Mouse (Mus musculus) retina, adult 2 months (tissue): ENCODE results near the gene Chmp2a.
"Not testable (repeated sequence)": the region's sequence is repeated elsewhere in the genome, so short reads cannot be mapped to it uniquely, and the experiment has no call there.

Experiments used
- DNase-seq: peaks from one replicate; pipeline ENCODE4 v3.0.0-alpha.2; 2012; ENCODE audit warnings: low read depth, low spot score

Chmp2a gene

DNA sequence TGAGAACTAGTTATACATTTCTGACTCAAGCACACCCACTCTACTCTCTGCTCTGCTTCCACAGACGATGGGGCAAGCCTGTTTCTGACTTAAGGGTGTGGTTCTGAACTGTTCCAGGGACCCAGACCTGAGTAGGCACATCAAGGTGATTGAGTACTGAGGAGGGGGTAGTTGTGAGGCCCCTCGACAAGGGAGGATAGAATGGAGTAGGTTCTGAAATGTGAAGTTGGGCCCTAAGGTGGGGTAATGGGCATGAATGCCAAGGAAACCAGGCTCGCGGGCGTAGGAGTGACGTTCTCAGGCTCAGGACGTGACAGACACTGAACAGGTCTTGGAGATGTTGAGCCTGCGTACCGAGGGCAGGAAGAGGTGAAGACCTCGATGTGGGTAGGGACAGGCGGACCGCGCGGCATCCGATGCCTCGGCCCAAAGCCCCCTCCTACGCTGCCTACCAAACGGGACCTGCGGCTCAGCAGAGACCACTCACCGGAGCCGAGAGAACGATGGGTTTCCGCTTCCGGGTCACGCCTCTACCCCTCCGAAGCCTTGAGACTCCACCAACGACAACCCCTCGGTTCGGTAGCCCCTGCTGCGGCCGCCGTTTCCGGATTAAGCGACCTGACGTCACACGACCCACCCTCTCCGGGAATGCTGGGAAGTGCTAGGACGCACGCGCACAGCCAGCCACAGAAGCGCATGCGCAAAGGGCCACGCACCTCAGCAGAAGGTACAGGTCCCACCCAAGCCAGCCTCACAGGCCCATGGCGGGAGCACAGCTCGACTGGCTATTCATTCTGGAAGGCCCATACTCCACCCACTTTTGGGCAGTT, at the start of gene Chmp2a:
TSS of gene Chmp2a (minus strand) at position 660 of the 830 bp plus-strand sequence.
- DNase-seq, result peak; percentile 92

DNA sequence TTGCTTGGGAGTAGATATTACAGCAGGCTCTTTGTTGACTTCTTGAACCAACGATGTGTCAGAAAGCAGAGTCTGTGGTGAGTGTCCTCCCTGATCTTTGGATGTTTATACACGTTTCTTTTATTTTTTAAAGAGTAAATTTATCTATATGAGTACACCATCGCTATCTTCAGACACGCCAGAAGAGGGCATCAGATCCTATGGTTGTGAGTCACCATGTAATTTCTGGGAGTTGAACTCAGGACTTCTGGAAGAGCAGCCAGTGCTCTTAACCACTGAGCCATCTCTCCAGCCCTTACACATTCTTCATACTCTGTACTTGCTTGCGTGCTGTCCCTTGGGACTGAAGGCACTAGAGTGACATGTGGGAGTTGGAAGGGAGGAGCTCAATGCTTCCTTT, 37.7 kb upstream of the Chmp2a start:
- no peak for DNase-seq

DNA sequence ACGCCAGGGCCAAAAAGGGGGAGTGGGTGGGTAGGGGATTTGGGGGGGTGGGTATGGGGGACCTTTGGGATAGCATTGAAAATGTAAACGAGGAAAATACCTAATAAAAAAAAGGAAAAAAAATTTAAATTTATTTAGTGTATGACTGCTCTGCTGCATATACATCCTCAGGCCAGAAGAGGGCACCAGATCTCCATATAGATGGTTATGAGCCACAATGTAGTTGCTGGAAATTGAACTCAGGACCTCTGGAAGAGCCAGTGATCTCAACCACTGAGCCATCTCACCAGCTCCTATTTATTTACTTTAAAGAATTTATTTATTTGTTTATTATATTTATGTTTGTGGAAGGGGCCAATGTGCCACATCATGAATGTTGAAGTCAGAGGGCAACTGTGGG, 28.8 kb upstream of the Chmp2a start:
- DNase-seq, result not testable (repeated sequence)

DNA sequence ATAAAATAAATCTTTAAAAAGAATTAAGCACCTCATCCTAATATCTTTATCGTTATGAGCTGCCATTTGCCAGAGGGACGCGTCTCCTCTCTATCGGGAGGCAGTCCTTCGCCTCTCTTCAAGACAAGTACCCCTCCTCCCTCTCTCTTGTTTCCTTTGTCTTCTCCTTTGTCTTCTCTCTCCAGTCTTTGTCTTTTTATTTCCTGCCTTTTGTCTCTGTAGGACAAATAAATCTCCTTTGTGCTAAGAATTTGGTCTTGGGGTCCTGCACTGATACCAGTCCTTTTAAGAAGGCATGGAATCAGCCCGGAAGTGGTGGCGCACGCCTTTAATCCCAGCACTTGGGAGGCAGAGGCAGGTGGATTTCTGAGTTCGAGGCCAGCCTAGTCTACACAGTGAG, 24.9 kb upstream of the Chmp2a start:
- no peak for DNase-seq

DNA sequence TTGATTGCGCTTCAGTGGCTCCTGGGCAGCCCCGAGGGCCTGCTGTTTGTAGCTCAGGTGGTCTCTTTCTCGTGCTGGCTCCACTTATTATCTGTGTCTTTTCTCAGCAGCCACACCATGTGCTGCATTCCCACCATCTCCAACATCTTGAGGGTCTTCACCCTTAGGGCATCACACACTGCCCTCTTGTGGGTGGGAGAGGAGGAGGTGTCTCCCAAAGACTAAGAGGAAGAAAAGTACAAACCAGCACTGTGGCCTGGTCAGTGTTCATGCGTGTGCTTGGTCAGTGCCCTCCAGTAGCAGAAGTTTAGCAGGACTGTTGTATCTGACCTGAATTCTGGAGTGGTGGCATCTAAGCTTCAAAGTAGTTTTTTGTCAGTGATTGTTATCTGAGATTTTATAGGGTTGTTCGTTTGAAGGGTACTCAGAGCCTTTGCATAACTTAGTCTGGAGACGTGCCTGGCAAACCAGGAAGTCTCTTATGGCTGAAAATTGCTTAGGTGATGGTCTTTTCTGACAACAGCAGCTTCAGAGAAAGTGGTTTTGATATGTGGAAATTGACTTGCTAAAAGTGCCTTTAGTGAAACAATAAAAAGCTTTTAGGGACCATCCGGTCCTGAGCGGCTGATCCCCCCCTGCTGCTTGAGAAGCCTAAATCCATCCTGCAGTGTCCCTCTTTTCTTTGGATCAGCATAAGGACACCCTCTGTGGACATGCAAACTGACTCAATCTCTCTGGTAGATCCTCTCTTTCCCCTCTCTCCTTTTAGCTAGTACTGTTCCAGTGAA, 22.5 kb upstream of the Chmp2a start:
- DNase-seq, result no peak

DNA sequence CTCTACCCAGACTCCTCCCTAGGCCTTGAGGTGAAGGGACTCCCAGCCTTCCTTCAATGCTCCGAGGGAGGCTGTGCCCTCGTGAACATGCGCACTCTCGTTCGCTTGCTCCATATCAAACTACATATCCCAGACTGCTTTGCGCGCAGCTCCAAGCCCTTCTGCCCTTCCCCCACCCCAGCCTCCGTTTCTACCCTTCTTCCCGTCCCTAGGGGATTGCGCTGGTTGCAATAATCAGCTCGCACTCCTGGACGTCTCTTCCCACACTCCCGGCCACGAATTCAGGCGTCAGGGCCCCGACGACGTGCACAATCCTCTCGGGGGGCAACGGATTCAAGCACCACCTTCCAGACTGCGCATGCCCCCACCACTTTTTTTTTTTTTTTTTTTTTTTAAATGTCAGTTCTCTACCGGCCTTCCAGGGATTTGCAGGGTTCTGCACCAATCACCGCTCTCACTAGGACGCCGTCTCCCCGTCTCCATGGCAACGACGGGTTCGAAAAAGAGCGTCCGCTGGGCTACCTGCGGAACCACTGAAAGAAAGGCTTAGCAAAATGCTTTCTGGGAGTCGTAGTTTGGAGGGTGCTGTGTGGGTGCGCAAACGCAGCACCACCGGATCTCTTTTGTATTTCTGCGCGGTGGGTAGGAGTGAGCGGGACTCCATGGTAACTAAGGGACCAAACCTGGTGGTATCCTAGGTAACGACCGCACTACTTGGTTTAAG, 19.8 kb upstream of the Chmp2a start, which contains the start of gene Mzf1:
TSS of gene Mzf1 (minus strand) at position 478 of the 724 bp plus-strand sequence.
- peak; percentile 90 for DNase-seq

DNA sequence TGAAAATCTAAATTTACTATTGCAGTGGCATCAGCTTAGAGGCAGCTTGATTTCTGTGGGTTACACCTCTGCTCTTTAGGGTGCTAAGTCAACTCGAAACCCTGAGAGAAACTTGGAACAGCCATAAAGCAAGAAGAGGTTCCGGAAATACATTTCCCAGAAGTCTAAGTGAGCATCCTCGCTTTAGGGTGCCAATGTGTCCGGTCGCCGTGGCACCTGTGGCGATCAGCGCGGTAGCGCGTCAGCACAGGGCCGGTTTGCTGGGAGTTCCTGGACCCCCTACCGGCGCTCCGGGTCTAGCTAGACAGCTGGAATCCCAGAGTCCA, 19.3 kb upstream of the Chmp2a start:
- DNase-seq, result no peak

DNA sequence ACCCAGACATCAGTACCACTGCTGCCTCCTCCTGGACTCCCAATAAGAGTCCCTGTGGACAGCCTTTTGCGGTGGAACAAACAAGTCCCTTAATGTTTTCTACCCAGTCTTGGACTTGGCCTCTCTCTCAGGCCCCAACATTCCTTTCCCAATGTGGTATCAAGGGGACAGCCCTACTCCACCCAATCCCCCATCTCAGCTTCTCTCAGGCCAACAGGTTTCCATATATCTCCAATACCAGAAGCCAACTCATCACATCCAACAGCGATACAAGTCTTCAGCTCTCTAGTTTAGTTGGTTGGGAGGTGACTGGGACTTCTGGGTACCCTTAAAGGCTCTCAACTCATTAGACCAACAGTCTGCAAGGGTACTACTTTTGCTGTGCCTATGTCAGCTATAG, 18.9 kb upstream of the Chmp2a start:
- DNase-seq, result no peak

DNA sequence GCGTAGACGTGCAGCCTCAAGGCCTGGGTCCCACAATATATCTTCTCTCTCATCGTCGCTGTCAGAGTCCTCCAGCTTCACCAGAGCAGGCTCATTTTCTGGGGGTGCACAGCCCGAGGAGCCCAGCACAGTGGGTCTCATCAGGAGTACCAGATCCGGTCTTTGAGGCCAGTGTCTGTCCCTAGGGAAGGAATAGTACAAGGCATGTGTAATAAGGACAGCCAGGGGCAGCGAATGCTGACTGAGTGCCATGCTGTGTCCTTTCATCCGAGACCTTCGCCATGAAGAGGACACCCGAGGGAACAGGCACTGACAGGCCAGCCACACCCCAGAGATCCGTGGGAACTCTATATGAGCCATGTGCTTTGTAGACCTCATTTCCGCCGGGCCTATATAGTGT, 18.4 kb upstream of the Chmp2a start:
- no peak for DNase-seq

DNA sequence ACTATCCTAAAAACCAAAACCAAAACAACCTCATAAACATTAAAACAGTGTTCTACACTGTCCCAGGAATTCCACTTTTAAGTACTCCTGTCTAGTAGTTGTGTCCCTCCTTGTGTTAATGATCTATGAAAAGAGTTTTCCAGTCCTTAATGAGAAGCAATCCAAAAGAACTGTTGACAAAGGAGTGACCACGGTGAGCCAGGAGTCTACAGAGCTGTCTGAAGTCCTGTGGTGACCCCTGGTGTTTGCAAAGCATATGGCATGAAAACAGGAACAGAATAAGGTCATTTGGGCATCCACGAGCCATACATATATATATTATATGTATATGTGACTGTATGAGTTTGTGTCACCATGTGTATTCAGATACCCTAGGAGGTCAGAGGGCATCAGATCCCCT, 11.5 kb upstream of the Chmp2a start:
- DNase-seq, result no peak

DNA sequence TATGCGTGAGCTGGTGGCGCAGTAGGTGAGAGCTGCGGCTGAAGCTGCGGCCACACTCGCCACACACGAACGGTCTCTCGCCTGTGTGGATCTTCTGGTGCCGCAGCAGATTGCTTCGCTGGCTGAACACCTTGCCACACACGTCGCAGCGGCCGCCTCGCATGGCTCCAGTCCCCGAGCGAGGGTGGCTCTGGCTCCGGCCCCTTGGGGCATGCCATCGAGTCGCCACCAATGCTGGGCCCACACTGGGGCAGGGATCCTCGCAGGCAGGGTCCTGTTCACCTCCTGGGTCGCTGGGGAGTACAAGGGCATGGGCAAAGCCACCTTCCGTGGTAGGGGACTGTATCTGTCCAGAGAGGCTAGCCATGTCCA, 9.6 kb upstream of the Chmp2a start:
- no peak for DNase-seq

DNA sequence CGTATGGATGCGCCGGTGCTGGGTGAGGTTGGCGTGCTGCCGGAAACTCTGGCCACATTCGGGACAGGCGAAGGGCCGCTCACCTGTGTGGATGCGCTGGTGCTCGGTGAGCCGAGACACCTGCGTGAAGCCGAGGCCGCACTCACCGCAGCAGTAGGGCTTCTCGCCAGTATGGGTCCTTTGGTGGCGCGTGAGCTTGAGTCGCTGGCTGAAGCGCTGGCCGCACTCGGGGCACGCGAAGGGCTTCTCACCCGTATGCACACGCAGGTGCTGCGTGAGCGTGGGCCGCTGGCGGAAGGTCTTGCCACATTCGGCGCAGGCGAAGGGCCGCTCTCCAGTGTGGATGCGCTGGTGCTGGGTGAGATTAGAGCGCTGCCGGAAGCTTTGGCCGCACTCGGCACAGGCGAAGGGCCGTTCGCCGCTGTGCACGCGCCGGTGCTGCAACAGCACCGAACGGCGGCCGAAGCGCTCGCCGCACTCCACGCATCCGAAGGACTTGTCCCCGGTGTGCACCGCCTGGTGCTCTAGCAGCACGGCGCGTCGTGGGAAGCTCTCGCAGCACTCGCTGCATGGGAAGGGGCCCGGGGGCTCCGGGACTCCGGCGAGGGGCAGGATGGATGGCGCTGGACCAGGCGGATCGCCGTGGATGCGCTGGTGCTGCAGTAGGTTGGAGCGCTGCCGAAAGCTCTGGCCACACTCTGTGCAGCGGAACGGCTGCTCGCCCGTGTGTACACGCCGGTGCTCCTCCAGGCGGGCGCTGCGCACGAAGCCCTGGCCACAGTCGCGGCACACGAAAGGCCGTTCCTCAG, 9.0 kb upstream of the Chmp2a start:
- DNase-seq, result no peak

DNA sequence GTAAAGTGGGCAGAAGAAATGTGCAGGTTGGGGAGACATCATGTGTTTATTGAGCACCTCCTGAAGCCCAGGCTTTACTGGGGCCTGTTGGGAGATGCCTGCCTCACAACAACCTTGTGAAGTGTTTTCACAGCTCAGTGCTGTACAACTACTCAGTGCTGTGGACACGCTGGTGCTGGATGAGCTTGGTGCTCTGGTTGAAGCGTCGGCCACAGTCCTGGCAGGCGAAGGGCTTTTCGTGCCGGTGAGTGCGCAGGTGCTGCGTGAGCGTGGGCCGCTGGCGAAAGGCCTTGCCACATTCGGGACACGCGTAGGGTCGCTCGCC, 8.5 kb upstream of the Chmp2a start:
- DNase-seq, result no peak

DNA sequence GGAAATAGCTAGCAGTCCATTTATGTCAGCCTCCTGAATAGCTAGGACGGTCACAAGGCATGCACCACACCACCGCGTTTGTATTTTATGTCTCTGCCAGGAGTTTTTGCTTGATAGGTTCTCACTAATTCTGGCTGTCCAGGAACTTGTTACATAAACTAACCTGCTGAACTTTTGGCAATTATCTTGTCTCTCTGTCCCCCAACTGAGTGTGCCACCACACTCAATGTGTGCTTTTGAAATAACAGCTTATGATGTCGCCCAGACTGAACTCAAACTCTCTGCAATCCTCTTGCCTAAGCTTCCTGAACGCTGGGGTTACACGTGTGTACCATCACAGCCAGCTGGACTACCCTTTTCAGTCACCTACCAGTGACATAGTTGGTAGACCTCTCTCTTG, 7.9 kb upstream of the Chmp2a start:
- DNase-seq, result no peak

DNA sequence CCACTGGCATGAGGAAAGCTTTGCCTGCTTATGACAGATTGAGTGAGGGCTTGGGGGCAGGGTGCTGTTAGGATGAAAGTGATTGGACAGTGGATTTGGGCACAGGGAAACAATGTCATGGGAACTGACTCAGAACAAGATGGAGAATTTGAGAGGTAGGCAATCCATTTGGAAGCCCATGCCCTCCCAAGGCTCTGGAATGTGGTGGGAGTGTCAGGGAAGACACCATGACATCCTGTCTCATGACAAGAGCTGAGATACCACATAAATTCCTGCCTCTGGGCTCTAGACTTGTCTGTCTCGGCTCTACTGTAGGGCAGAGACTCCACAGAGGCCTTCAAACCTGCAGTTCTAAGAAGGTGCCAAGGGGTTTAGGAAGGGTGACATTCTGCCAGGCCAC, 6.6 kb upstream of the Chmp2a start:
- DNase-seq, result no peak

DNA sequence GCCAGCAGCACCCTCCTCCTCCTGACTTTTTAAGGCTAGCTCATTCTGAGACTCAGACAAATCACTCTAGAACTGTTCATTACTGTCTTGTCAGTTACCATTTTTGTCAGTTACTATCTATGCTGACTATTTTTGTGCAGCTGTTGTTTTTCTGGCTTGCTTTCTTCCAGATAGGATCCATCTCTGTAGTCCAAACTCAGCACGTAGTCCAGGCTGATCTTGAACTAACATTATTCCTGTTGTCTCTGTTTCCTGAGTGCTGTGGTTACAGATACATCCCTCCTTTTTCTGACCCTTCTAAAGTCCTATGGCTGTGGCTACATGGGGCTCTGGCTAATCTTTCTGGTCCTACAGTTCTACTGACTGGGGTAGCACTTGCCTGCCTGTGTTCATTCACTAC, 4.6 kb upstream of the Chmp2a start:
- DNase-seq, result no peak

DNA sequence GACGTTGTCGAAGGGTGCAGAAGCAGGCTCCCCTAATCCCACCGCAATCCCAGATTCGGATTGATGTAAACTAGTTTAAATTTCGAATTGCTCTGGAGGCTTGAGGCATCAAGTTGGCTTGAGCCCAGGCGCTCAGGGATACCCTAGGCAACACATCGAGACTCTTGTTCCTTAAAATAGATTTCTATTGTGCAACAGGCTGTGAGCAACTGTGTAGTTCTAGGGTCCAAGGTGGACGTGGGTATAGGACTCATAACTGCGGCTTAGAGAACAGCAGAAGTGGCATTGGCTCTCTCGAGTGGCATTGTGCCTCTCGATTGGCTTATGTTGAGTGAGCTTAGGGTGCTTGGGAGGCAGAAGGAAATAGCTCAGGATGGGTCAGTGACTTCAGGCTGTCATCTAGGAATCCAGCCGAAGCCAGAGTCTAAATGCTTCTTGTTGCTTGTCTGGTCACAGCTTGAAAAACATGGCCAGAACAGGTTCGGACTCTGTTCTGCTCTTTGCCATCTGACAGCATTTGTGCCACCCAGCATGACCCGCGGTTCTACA, 4.1 kb upstream of the Chmp2a start:
- no peak for DNase-seq

DNA sequence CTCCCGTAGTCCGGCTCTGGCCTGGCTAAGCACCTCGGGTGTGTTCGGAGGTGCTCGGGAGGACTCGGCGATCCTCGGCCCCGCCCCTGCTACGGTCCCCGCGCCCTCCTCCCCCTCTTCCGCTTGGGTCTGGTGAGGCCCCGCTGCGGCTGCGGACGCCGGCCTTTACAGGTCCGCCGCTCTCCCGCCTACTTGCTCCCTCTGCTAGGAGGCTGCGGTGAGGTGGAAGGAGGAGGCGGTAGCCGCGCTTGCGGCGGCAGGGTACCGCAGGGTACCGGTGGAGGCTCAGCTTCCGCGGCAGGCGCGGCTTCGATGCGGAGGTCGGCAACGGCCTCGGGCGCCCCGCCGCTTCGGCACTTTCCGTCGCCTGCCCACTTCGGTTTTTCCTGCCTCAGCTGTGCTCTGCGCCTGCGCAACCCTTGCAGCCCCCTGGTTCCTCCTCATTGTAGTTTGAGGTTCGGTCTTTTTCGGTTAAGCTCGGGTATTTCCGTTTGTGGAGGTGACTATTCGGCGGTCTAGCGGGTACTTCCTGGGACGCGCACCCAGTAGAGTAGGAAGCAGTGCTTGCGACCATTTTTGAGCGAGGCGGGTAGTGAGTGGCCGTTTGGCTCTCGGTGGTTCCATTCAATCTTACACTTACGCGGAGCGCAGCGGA, 3.4 kb upstream of the Chmp2a start, which contains the start of gene Ube2m:
TSS of gene Ube2m (minus strand) at position 375 of the 655 bp plus-strand sequence.
- peak; percentile 86 for DNase-seq

DNA sequence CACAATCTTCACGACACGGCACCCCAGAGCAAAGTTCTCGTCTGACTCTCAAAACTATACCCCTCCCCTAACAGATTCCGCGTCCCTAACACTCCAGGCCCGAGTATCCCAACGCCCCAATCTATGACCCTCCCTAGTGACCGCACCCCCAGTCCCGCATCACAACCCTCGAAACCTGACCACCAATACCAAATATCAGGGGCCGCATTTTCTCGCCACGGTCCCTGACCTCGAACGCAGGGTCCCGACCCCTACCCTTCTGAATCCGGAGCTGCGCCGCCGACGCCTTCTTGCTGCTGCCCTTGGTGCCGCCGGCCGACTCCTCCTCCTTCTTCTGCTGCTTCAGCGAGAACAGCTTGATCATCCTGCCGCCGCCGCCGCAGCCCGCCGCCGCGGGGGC, 2.8 kb upstream of the Chmp2a start:
- DNase-seq, result no peak

DNA sequence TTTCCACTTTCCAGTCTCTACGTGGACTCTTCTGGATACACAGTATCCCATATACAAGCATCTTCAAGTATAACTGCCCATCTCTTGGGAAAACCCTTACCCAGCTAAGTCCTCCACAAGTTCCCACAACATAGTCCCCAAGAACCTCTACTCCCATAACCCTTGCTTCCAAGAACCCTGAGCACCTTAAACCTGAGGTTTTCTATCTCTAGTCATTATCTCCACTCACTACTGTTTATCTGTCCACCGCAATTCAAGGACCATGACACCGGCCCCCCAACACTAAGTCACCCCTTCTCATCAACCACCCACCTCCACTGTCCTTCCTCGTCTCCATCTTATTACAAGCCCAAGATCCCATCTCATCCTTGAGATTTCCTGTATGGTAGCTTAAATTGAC, 2.2 kb upstream of the Chmp2a start:
- DNase-seq, result no peak
